Mouse (Mus musculus): ENCODE measurements around the gene Ubqln1.

DNA sequence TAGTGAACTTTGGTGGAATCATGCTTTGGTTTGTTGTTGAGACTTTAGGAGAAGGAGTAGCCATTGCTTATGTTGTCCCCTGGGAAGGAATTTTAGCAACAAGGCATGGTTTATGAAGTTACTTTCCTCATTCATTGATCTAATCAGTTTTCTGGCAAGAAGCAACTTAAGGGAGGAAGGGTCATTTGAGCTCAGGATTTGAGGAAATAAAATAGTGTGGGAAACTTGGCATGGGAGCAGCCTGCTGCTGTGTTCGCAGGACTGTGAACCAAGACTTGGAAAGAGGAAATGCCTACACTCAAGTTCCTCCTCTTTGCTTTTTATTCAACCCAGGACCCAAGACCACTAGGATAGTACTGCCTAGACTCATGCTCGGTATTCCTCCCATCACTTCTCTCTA, 2.1 kb upstream of the Ubqln1 start:
- no peak for TF ChIP-seq CTCF (IDR thresholded peaks at IDR 0.05; ENCODE audit: borderline replicate concordance, control insufficient read depth, extremely low read depth, insufficient read depth, low read length, poor library complexity)
- TF ChIP-seq POLR2A (IDR thresholded peaks at IDR 0.05; ENCODE audit: control insufficient read depth, extremely low read depth, insufficient read depth, low read length, poor library complexity): no peak
